Mouse (Mus musculus) CH12.LX (cell line): ENCODE measurements around the gene Ankrd28. TPM values are rescaled to one million over a fixed set of nuclear protein-coding genes. Genes with fewer than 3 reads are reported as not detected.

Experiments used
- DNase-seq: peaks from one replicate; pipeline ENCODE4 v3.0.0-alpha.2; 2013; ENCODE audit errors: extremely low read depth
- H3K27ac ChIP-seq: 2 replicates; pipeline ENCODE4 v1.5.1; 2012; ENCODE audit warnings: low read depth, mild to moderate bottlenecking, control low read depth, moderate library complexity; ENCODE audit not compliant: insufficient read depth
- H3K27me3 ChIP-seq: replicated peaks from 2 replicates; pipeline ENCODE3; 2012; ENCODE audit warnings: inconsistent platforms
- H3K36me3 ChIP-seq, 2 experiments: replicated peaks in 1 of 2; 2 replicates each; pipeline versions ENCODE3 to v1.6.1; 2012; ENCODE audit warnings: inconsistent platforms in 1 of 2, low read length in 1 of 2, mild to moderate bottlenecking in 1 of 2, mixed read lengths in 1 of 2, moderate library complexity in 1 of 2; ENCODE audit not compliant: control insufficient read depth in 1 of 2, insufficient read depth in 1 of 2
- H3K4me1 ChIP-seq, 2 experiments: 2 replicates each; pipeline ENCODE4 v1.6.1; 2012; ENCODE audit warnings: inconsistent platforms in 1 of 2, moderate library complexity in 1 of 2; ENCODE audit not compliant: insufficient read depth in 2 of 2, control insufficient read depth in 1 of 2
- H3K4me2 ChIP-seq: 2 replicates; pipeline ENCODE4 v1.6.1; 2012; ENCODE audit warnings: low read depth, mild to moderate bottlenecking, control low read depth; ENCODE audit not compliant: poor library complexity, insufficient read depth, severe bottlenecking
- H3K4me3 ChIP-seq, 3 experiments: fragments of 150-350 bp in 1 of 3; sonication (generic) in 1 of 3; replicated peaks in 1 of 3; 2 replicates each; pipeline versions ENCODE3 to v1.5.1; 2011 to 2012; ENCODE audit warnings: low read depth in 2 of 3, low read length in 2 of 3, mild to moderate bottlenecking in 2 of 3, moderate library complexity in 2 of 3, control low read depth in 1 of 3, improper control_type of control experiment in 1 of 3, inconsistent platforms in 1 of 3, mixed read lengths in 1 of 3; ENCODE audit not compliant: poor library complexity in 1 of 3
- H3K79me2 ChIP-seq: replicated peaks from 2 replicates; pipeline ENCODE4 v1.6.1; 2012; ENCODE audit warnings: mild to moderate bottlenecking, moderate library complexity; ENCODE audit not compliant: control insufficient read depth, poor library complexity, insufficient read depth, severe bottlenecking; ENCODE audit errors: extremely low read depth
- H3K9ac ChIP-seq: 2 replicates; pipeline ENCODE4 v1.6.1; 2012; ENCODE audit warnings: low read depth, mild to moderate bottlenecking, control low read depth, moderate library complexity; ENCODE audit not compliant: insufficient read depth
- H3K9me3 ChIP-seq: replicated peaks from 2 replicates; pipeline ENCODE3; 2012; ENCODE audit warnings: low read length, inconsistent platforms, mixed read lengths
- BHLHE40 ChIP-seq: IDR thresholded peaks from 2 replicates; pipeline ENCODE4 v1.6.1; 2011; ENCODE audit warnings: mild to moderate bottlenecking, low read depth, low read length, improper control_type of control experiment
- CTCF ChIP-seq, 2 experiments: IDR thresholded peaks in 1 of 2; conservative IDR thresholded peaks in 1 of 2; 2 replicates each; pipeline ENCODE4 v1.5.1; 2011 to 2012; ENCODE audit warnings: low read depth in 2 of 2, low read length in 2 of 2, improper control_type of control experiment in 1 of 2, inconsistent platforms in 1 of 2, mild to moderate bottlenecking in 1 of 2, moderate library complexity in 1 of 2
- ELF1 ChIP-seq: IDR thresholded peaks from 2 replicates; pipeline ENCODE4 v1.6.1; 2014; ENCODE audit warnings: low read depth, mild to moderate bottlenecking, inconsistent platforms, low read length, improper control_type of control experiment
- EP300 ChIP-seq: IDR thresholded peaks from 2 replicates; pipeline ENCODE4 v1.6.1; 2011; ENCODE audit warnings: low read length, improper control_type of control experiment
- ETS1 ChIP-seq: conservative IDR thresholded peaks from 2 replicates; pipeline ENCODE4 v1.6.1; 2012; ENCODE audit warnings: low read depth, mild to moderate bottlenecking, inconsistent platforms, low read length, improper control_type of control experiment, moderate library complexity
- HCFC1 ChIP-seq: IDR thresholded peaks from 2 replicates; pipeline ENCODE4 v1.6.1; 2012; ENCODE audit warnings: low read depth, mild to moderate bottlenecking, inconsistent platforms, low read length, improper control_type of control experiment
- IRF4 ChIP-seq: IDR thresholded peaks from 2 replicates; pipeline ENCODE4 v1.6.1; 2014; ENCODE audit warnings: low read depth, mild to moderate bottlenecking, inconsistent platforms, low read length, improper control_type of control experiment
- MAX ChIP-seq: IDR thresholded peaks from 2 replicates; pipeline ENCODE4 v1.6.1; 2011; ENCODE audit warnings: low read length, improper control_type of control experiment
- MEF2A ChIP-seq: IDR thresholded peaks from 2 replicates; pipeline ENCODE4 v1.6.1; 2014; ENCODE audit warnings: low read depth, mild to moderate bottlenecking, inconsistent platforms, low read length, improper control_type of control experiment, borderline replicate concordance
- MYC ChIP-seq: IDR thresholded peaks from 2 replicates; pipeline ENCODE4 v1.6.1; 2011; ENCODE audit warnings: low read depth, mild to moderate bottlenecking, improper control_type of control experiment, low read length
- RCOR1 ChIP-seq: conservative IDR thresholded peaks from 2 replicates; pipeline ENCODE4 v1.6.1; 2012; ENCODE audit warnings: low read depth, mild to moderate bottlenecking, inconsistent platforms, low read length, improper control_type of control experiment
- SIN3A ChIP-seq: IDR thresholded peaks from 2 replicates; pipeline ENCODE4 v1.6.1; 2012; ENCODE audit warnings: low read length, improper control_type of control experiment, inconsistent platforms
- TBP ChIP-seq: conservative IDR thresholded peaks from 2 replicates; pipeline ENCODE4 v1.6.1; 2011; ENCODE audit warnings: low read depth, low read length, improper control_type of control experiment
- TCF12 ChIP-seq: IDR thresholded peaks from 2 replicates; pipeline ENCODE4 v1.6.1; 2014; ENCODE audit warnings: low read depth, mild to moderate bottlenecking, inconsistent platforms, low read length, improper control_type of control experiment
- USF2 ChIP-seq: conservative IDR thresholded peaks from 2 replicates; pipeline ENCODE4 v1.6.1; 2011; ENCODE audit warnings: low read depth, low read length, improper control_type of control experiment
- dilution Hi-C: fragments of 300-500 bp; cut with MboI; formaldehyde crosslinking; loops from 2 replicates; pipeline ENCODE4 v1.14.3; 2020; ENCODE audit warnings: low sequenced_read_pairs; ENCODE audit not compliant: extremely low pct_unique_long_range_greater_than_20kb, extremely low pct_ligation_motif_present
- in situ Hi-C: fragments of 300-500 bp; cut with MboI; formaldehyde crosslinking; loops from 3 replicates; pipeline ENCODE4 v1.14.3; 2019; ENCODE audit warnings: low sequenced_read_pairs, low pct_ligation_motif_present, low pct_unique_long_range_greater_than_20kb, mixed read lengths
- polyA plus RNA-seq: library from polyadenylated mRNA; unstranded; fragments of >175 nt; gene quantifications from 2 replicates; pipeline ENCODE4 v1.2.1, GENCODE M21; 2012; ENCODE audit warnings: low read depth; ENCODE audit not compliant: insufficient read length
- total RNA-seq, 2 experiments: library from RNA; depleted of rRNA; stranded (reverse); fragments of 300-350 nt in 1 of 2; fragments of >200 nt in 1 of 2; gene quantifications; 2 replicates each; pipeline ENCODE4 v1.2.3; 2012 to 2014

Gene Ankrd28
- total and polyA plus RNA-seq, 3 experiments = 7.3 to 15.0 (median 14.9) TPM

DNA sequence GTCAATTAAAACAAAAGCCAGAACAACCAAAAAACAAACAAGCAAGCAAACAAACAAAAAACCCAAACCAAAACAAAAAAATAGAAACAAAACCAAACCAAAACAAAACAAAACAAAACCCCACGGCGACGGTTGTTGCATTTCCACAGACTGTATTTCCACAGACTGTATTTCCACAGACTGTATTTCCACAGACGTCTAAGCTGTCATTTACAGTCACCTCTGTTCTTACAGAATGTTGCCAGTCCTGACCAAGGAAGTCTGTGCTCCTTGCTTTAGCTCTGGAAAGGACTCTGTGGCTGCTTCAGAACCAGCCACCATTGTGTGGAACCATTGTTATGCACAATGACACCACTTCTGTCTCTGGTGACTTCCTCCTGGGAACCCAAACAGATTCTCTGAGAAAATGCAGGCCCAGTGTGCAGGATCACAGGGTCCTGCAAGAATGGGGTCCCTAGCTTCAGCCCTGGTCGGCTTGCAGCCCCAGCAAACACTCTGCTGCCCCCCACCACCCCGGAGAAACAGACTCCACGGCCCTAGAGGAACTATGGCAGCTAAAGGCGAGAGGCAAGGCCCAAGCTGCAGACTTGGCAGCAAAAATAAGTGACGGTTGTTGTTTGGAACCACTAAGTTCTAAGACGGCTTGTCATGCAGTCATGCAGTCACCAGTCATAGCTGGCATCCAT, 158.7 kb downstream of the Ankrd28 start:
- DNase-seq = no peak
- no peaks in the 10 kb centered on the region for H3K79me2 ChIP-seq
- H3K9ac ChIP-seq = no peak overlapping the region
- H3K4me1 ChIP-seq = peaks cover 20 to 41% of the 10 kb centered on the region in 2 experiments
- H3K9me3 ChIP-seq = peaks cover 6% of the 10 kb centered on the region
- in situ Hi-C loops = no loop called here
- H3K27me3 ChIP-seq = no peaks in the 10 kb centered on the region
- no peak overlapping the region for H3K4me2 ChIP-seq
- TF ChIP-seq CTCF (conservative IDR thresholded peaks at IDR 0.05 in 1 of 2, IDR thresholded peaks at IDR 0.05 in 1 of 2; ENCODE audit: low read depth in 2 of 2, low read length in 2 of 2) (no peak), BHLHE40 (no peak)
- no peak overlapping the region for H3K27ac ChIP-seq
- H3K36me3 ChIP-seq = peaks cover 8 to 20% of the 10 kb centered on the region in 2 experiments
- H3K4me3 ChIP-seq = no peak overlapping the region
- dilution Hi-C loops = no loop called here

- in situ Hi-C loops (no loop called here), dilution Hi-C loops (no loop called here)
- Histone ChIP-seq H3K4me2 (peak overlapping the region; percentile 33; the same call in 1 of the 2 replicates), H3K9ac (no peak overlapping the region), H3K27me3 (no peaks in the 10 kb centered on the region), H3K9me3 (peaks cover 8% of the 10 kb centered on the region), H3K36me3 (peaks cover 10 to 28% of the 10 kb centered on the region in 2 experiments), H3K79me2 (no peaks in the 10 kb centered on the region), H3K4me3 (no peak overlapping the region), H3K4me1 (peaks cover 23 to 54% of the 10 kb centered on the region in 2 experiments), H3K27ac (peak overlapping the region; percentile 7; the same call in 1 of the 2 replicates)
- DNase-seq = peak; percentile 63
- TF ChIP-seq SIN3A = no peak
- TF ChIP-seq EP300 = peak; percentile 47; the same call in 1 of the 2 replicates
- no peak for TF ChIP-seq MAX
- TF ChIP-seq MYC = 0 out of 2 replicates have a peak, but pooled peaks have one; percentile 35
- TF ChIP-seq USF2 = no peak
- no peak for TF ChIP-seq HCFC1
- no peak for TF ChIP-seq RCOR1
- peak; percentile 54; the same call in 1 of the 2 replicates for TF ChIP-seq MEF2A
- peak; percentile 23; the same call in 1 of the 2 replicates for TF ChIP-seq ELF1
- TF ChIP-seq IRF4 = no peak; the same call in 1 of the 2 replicates
- peak; percentile 4; the same call in 1 of the 2 replicates for TF ChIP-seq ETS1
- 0 out of 2 replicates have a peak, but pooled peaks have one; percentile 44 for TF ChIP-seq TCF12
- no peak for TF ChIP-seq TBP
- no peak for TF ChIP-seq CTCF (conservative IDR thresholded peaks at IDR 0.05 in 1 of 2, IDR thresholded peaks at IDR 0.05 in 1 of 2; ENCODE audit: low read depth in 2 of 2, low read length in 2 of 2)
Measured at GRCm38 (mm10) chr14:31669642-31670490, 160.6 kb downstream of the Ankrd28 start.
